Mouse (Mus musculus) embryonic facial prominence, embryonic 11.5 days (tissue): ENCODE measurements around the gene Tet3. TPM values are rescaled to one million over a fixed set of nuclear protein-coding genes. Genes with fewer than 3 reads are reported as not detected.

ENCODE experiments used
- ATAC-seq: fragments of 200-750 bp; cut with Nextera tagmentation; replicated peaks from 2 replicates; pipeline ENCODE4 v1.8.0; 2017; ENCODE audit warnings: low read depth; ENCODE audit not compliant: insufficient number of reproducible peaks, low FRiP score, low TSS enrichment
- DNase-seq: peaks from one replicate; pipeline ENCODE4 v3.0.0-alpha.2; 2015; ENCODE audit warnings: low spot score
- H3K27ac ChIP-seq: fragments of 300-500 bp; sonication (generic); replicated peaks from 2 replicates; pipeline ENCODE4 v1.5.1; 2014; ENCODE audit warnings: mild to moderate bottlenecking, low read depth, low read length, control low read depth
- H3K27me3 ChIP-seq: fragments of 300-500 bp; sonication (generic); 2 replicates; pipeline ENCODE4 v1.6.1; 2014; ENCODE audit warnings: mild to moderate bottlenecking, low read length, moderate library complexity, mixed read lengths; ENCODE audit not compliant: control insufficient read depth, insufficient read depth
- H3K36me3 ChIP-seq: fragments of 300-500 bp; sonication (generic); replicated peaks from 2 replicates; pipeline ENCODE4 v1.6.1; 2014; ENCODE audit warnings: low read depth, mild to moderate bottlenecking, low read length, moderate library complexity, mixed read lengths; ENCODE audit not compliant: control insufficient read depth, insufficient read depth
- H3K4me1 ChIP-seq: fragments of 300-500 bp; sonication (generic); 2 replicates; pipeline ENCODE4 v1.6.1; 2014; ENCODE audit warnings: low read length, mixed read lengths; ENCODE audit not compliant: control insufficient read depth, insufficient read depth
- H3K4me2 ChIP-seq: fragments of 300-500 bp; sonication (generic); 2 replicates; pipeline ENCODE4 v1.6.1; 2014; ENCODE audit warnings: low read depth, mild to moderate bottlenecking, control low read depth, low read length, moderate library complexity
- H3K4me3 ChIP-seq: fragments of 300-500 bp; sonication (generic); 2 replicates; pipeline ENCODE4 v1.5.1; 2014; ENCODE audit warnings: low read depth, low read length, control low read depth
- H3K9ac ChIP-seq: fragments of 300-500 bp; sonication (generic); replicated peaks from 2 replicates; pipeline ENCODE4 v1.6.1; 2014; ENCODE audit warnings: mild to moderate bottlenecking, control low read depth, low read length
- H3K9me3 ChIP-seq: fragments of 300-500 bp; sonication (generic); replicated peaks from 2 replicates; pipeline ENCODE4 v1.6.1; 2016; ENCODE audit warnings: mild to moderate bottlenecking, low read length, inconsistent platforms, mixed read lengths; ENCODE audit not compliant: control insufficient read depth
- WGBS: fragments of 180-500 bp; shearing (Covaris S2); extraction: QIAGEN DNeasy Blood & Tissue Kit; methylation state at CpG from one replicate; pipeline ENCODE4 v1.1.7; 2014; 5-methylcytosine and 5-hydroxymethylcytosine counted together
- polyA plus RNA-seq: library from polyadenylated mRNA; unstranded; fragments of >200 nt; fragmentation: Nextera tagmentation; extraction: Ambion mirVana; gene quantifications from 2 replicates; pipeline ENCODE4 v1.2.1, GENCODE M21; 2014

Gene Tet3
- polyA plus RNA-seq, 1 experiment from 2014 or later: 24.3 TPM

DNA sequence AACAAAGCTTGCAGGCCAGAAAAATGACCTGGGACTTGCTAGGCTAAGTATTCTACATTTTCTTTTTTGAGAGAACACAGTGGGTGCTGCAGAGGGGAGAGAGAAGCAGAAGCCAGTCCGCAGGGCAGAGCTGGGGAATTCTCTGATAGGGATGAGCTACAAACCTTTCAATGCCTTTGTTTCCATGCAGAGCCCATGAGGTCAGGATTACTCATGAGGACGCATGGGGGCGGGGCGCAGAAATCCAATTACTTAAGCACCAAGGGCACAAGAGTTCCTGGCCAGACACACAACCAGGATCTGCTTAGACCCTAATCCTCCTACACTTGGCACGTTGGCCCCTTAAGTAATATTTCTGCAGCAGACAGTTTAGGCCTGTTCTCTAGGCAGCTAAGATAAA is 23.7 kb downstream of the Tet3 start:
- Histone ChIP-seq H3K4me1 (peaks cover 6% of the 10 kb centered on the region), H3K4me2 (no peak overlapping the region), H3K9me3 (no peaks in the 10 kb centered on the region), H3K27me3 (no peaks in the 10 kb centered on the region), H3K4me3 (no peak overlapping the region), H3K9ac (0 out of 2 replicates have a peak overlapping the region, but pooled peaks have one; percentile 7), H3K36me3 (no peaks in the 10 kb centered on the region; the same call in 1 of the 2 replicates), H3K27ac (no peak overlapping the region)
- DNase-seq (peak; percentile 54), ATAC-seq (no peak)
- 47% methylated on average over 5 of the region's 5 CpGs for WGBS

GRCm38 (mm10) chr6:83433546-83433945 is 25.3 kb downstream of the Tet3 start:
- Histone ChIP-seq H3K27me3 (no peaks in the 10 kb centered on the region), H3K9me3 (no peaks in the 10 kb centered on the region), H3K4me2 (no peak overlapping the region; the same call in 1 of the 2 replicates), H3K36me3 (no peaks in the 10 kb centered on the region; the same call in 1 of the 2 replicates), H3K4me1 (no peaks in the 10 kb centered on the region; the same call in none of the 2 replicates), H3K27ac (no peak overlapping the region), H3K9ac (no peak overlapping the region), H3K4me3 (no peak overlapping the region)
- ATAC-seq (no peak), DNase-seq (no peak)
- whole genome bisulfite sequencing: 83% methylated on average over 4 of the region's 4 CpGs

GRCm38 (mm10) chr6:83432966-83433365 is 25.9 kb downstream of the Tet3 start:
- peaks cover 3% of the 10 kb centered on the region for H3K4me1 ChIP-seq
- 81% methylated on average over 7 of the region's 7 CpGs for WGBS
- H3K4me2 ChIP-seq: no peak overlapping the region
- DNase-seq: peak; percentile 52
- no peaks in the 10 kb centered on the region for H3K9me3 ChIP-seq
- no peak overlapping the region for H3K9ac ChIP-seq
- H3K4me3 ChIP-seq: no peak overlapping the region
- H3K36me3 ChIP-seq: no peaks in the 10 kb centered on the region; the same call in 1 of the 2 replicates
- H3K27ac ChIP-seq: no peak overlapping the region
- ATAC-seq: peak; percentile 34; the same call in 1 of the 2 replicates
- no peaks in the 10 kb centered on the region for H3K27me3 ChIP-seq

DNA sequence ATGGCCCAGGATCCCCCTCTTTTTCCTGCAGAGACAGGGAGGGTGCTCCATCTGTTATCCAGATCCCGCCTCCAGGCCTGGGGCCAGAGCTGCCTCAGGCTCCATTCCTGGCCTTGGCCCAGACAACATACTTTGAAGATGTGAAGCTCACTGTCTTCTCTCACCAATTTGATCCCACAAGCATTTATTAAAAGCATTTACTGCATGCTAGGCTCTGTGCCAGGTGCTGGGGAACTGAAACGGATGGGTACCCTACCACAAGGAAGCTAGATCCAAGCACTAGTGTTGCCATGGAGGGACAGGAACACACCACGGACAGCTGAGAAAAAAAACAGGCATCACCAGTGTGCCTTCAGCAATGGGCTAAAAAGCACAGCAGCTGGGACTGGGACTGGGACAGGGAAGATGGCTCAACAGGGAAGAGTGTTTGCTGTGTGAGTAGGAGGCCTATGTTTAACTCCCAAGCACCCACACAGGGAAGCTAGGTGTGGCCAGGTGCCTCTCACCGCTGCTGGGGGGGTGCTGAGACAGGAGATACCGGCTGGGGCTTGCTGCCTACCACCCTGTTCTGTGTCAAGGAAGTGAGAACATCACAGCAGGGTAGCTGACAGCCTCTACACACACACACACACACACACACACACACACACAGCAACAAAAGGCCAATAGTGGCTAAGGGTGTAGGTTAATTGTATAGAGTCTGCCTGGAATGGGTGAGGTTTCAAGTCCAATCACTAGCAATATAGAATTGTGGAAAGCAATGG is 30.7 kb downstream of the Tet3 start:
- Histone ChIP-seq H3K27ac (no peak overlapping the region), H3K9ac (no peak overlapping the region), H3K4me1 (peaks cover 3% of the 10 kb centered on the region; the same call in 1 of the 2 replicates), H3K4me2 (no peak overlapping the region), H3K4me3 (no peak overlapping the region), H3K36me3 (no peaks in the 10 kb centered on the region; the same call in 1 of the 2 replicates), H3K27me3 (no peaks in the 10 kb centered on the region), H3K9me3 (no peaks in the 10 kb centered on the region)
- ATAC-seq (peak; percentile 27; the same call in 1 of the 2 replicates), DNase-seq (no peak)
- WGBS: 64% methylated on average over 5 of the region's 5 CpGs

GRCm38 (mm10) chr6:83427512-83427911 is 31.4 kb downstream of the Tet3 start:
- WGBS: 54% methylated on average over 6 of the region's 6 CpGs
- H3K27me3 ChIP-seq: no peaks in the 10 kb centered on the region
- H3K27ac ChIP-seq: no peak overlapping the region
- H3K4me3 ChIP-seq: no peak overlapping the region
- ATAC-seq (no peak; the same call in 1 of the 2 replicates), DNase-seq (no peak)
- no peaks in the 10 kb centered on the region for H3K9me3 ChIP-seq
- H3K36me3 ChIP-seq: no peaks in the 10 kb centered on the region; the same call in 1 of the 2 replicates
- no peak overlapping the region for H3K4me2 ChIP-seq
- H3K4me1 ChIP-seq: peaks cover 3% of the 10 kb centered on the region; the same call in 1 of the 2 replicates
- no peak overlapping the region for H3K9ac ChIP-seq

DNA sequence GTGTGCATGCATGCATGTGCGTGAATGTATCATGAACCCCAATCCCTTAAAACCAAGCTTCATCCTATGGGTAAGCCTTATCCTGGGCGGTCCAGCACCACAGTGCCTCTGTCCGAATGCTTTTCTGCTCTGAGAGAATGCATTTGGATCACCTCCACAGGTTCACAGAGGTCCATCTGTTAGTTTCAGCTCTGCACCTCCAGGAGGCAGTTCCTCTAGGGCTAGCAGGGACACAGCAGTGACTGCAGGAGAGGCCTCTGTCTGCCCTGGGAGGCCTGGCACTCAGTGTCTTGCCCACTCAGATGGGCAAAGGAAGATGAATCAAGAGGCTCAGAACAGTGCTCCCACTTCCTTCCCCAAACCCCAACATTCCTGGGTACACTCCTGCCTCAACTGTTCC is 32.3 kb downstream of the Tet3 start:
- Histone ChIP-seq H3K4me2 (no peak overlapping the region), H3K9ac (no peak overlapping the region), H3K4me1 (peaks cover 3% of the 10 kb centered on the region; the same call in 1 of the 2 replicates), H3K27ac (no peak overlapping the region), H3K27me3 (no peaks in the 10 kb centered on the region), H3K36me3 (no peaks in the 10 kb centered on the region), H3K9me3 (no peaks in the 10 kb centered on the region), H3K4me3 (no peak overlapping the region)
- ATAC-seq: no peak
- WGBS: 95% methylated on average over 3 of the region's 3 CpGs
- no peak for DNase-seq

DNA sequence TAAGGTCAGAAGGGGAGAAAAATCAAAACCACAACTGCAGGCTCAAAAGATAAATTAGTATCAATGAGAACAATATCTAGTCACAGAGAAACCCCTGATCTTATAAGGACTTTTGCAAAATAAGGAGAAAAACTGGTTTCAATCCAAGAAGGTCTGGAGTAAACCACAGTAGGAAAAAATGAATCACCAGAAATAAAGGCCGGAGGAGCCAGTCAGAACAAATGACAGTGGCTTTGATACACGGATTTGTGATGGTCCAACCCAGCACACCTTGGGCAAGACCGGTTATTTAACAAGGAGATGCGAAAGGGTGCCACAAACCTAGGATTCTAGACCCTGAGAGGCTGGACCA is 34.9 kb downstream of the Tet3 start:
- Histone ChIP-seq H3K27ac (no peak overlapping the region), H3K4me3 (no peak overlapping the region), H3K9me3 (no peaks in the 10 kb centered on the region), H3K9ac (no peak overlapping the region), H3K4me1 (peaks cover 3% of the 10 kb centered on the region; the same call in 1 of the 2 replicates), H3K27me3 (no peaks in the 10 kb centered on the region), H3K36me3 (no peaks in the 10 kb centered on the region), H3K4me2 (no peak overlapping the region)
- ATAC-seq (no peak), DNase-seq (no peak)
- 65% methylated on average over 4 of the region's 4 CpGs for WGBS

DNA sequence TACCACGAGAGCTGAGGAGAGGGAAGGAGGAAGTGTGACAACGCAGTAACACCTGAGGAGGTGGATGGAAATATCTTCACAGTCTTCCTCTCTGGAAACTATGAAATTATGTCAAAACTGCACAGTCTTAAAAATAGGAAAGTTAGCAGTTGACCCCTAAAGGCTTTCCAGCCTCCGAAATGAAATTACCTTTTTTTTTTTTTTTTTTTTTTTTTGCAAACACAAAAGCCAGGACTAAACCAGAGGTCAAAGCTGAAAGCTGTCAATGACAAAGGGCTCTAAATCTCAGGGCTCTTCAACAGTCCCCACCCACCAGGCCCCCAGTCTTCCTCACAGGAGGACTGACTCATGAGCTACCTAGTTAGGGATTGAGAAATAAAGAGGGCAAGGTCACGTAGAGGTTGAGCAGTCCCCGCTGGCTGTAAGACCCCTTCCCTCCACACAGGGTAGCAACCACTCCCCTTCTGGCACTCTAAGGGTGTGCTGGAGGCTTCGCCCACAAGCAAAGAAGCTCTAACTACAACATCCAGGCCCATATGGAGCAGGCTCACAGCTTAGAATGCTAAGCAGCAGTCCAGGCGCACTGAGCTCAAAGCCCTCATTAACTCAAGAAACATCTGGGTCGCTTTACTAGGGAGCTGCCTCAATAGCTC is 35.4 kb downstream of the Tet3 start:
- Histone ChIP-seq H3K9me3 (no peaks in the 10 kb centered on the region), H3K27ac (no peak overlapping the region), H3K4me1 (peaks cover 3% of the 10 kb centered on the region; the same call in 1 of the 2 replicates), H3K36me3 (no peaks in the 10 kb centered on the region), H3K4me3 (no peak overlapping the region), H3K27me3 (no peaks in the 10 kb centered on the region), H3K9ac (no peak overlapping the region), H3K4me2 (no peak overlapping the region)
- 47% methylated on average over 8 of the region's 8 CpGs for WGBS
- ATAC-seq (peak; percentile 68; the same call in 1 of the 2 replicates), DNase-seq (peak; percentile 75)
